Mouse (Mus musculus) frontal cortex, postnatal 25 days (tissue): ENCODE results near the gene C2cd4b.

ENCODE experiments used
- DNase-seq, 2 experiments: peaks; one replicate each; pipeline ENCODE4 v3.0.0; 2022; ENCODE audit warnings: low spot score in 2 of 2

The C2cd4b gene

DNA sequence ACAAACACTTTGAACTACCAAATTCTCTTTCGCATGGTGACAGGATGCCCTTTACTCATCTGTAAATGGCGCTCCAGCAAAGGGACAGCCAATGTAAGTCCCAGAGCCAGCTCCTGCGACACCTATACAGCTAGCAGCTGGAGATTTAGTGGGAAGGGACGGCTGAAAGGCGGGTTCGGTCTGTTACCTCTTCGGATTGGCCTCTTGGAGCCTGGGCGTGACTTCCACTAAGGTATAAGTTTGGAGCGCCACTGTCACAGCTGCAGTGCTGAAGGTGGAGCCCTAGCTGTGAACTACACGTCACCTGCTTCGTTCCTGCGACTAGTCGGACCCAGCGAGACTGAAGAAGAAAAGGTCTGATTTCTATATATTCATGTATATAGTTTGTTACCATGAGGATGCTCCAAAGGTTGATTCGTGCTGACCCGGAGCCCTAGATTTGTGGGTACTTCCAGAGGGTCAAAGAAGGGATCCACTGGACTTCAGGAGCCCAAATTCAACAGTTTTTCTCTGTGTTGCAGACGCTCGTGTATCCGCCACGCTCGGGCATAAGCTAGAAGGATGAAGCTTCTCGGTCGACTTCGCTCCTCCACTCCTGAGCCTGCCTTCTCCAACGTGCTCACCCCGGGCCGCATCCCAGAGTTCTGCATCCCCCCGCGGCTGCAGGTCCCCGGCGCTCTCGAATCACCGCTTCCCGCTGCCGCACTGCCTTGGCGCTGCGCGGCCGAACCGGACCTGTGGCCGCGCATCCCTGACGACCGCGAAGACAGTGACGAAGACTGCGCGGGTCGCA, at the start of gene C2cd4b:
Gene C2cd4b (plus strand): TSS at position 275 of the 793 bp plus-strand sequence.
- peak; percentile 43 to 56 for DNase-seq

DNA sequence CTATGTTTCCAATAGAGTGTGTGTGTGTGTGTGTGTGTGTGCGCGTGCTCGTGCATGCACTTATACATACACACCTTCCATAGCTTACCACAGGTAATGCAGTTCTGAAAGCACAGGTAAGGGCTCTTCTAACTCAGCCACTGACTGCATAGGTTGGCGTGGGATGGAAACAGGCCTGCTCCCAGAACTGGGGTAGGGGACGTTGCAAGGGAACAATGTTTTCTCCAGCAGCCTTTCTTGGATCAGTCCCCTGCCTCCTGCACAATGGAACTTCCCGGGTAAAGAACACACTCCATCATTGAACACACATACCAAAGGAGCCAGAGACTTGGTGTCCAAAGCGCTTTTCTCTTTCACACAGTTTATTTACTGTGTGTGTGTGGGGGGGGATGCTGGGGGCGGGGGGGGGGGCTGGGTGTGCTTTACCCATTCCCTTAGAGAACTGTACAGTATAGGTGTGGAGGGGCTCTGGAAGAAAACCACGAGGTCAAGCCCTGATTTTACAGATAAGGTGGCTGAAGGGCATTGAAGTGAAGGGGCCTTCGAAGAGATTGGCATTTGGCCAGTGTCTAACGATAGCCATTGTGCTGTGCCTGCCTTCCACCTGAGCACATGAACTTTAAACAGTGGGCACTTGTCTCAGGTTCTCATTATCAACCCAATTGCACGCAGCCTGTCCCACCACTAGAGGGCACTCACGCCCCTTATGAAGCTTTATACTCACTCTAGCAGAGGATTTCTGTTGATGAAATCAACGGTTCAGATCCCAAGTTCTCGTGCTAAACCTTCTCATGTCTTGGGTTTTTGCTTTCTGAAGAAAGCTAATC, 48.0 kb upstream of the C2cd4b start:
- peak; percentile 69 to 77 for DNase-seq

DNA sequence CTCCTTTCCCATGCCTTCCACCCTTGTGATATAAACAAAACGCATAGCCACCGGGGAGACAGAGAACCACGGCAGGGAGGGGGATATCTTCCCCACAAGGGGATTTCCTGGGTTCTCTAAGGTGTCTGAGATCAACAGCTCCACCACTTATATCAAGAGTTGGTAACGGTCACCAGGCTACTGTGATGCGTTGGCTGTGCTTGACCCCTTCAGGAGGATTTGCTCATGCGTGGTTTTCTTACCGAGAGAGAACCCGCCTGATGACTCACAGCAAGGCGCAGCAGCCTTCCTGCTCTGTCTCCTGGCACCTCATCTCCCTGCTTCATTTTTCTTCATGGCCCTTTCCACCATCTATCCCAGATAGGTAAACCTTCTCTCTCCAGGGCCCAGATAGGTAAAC, 47.1 kb upstream of the C2cd4b start:
- no peak for DNase-seq

DNA sequence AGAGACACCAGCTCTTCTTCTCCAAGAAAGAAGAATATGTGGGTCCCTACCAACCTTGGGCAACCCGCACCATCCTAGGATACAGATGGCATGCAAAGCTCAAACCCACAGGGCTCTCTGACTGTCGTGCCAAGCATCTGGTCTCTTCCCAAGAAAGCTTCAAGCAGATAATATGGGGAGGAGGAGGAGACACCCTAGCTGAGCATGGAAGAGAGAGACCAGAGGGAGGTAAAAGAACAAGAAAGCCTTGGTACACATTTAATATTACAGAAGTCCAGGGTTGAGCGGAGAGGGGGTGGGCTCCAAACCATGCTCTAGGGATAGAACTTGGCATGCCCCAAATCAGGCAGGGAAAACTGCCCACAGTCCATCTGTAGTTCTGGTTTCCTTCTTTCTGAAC, 42.2 kb upstream of the C2cd4b start:
- DNase-seq, result no peak

DNA sequence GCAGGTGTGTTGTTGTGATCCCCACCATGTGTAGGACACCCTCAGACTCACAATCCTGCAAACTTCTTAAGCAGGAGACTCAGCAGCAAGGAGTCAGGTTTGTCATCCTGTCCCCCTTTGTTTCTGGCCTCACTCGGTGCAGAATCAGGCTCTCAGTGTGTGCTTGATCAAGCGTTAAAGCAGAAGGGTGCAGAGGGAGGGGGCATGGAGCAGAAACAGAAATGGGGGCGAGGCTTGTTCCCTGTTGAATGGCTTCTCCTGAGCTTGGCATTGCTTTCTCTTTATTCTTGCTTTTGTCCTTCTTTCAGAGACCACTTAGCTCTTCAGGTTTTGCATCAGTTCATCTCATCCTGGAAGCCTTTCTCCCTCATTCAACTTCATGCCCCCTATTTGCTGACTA, 40.6 kb upstream of the C2cd4b start:
- no peak for DNase-seq

DNA sequence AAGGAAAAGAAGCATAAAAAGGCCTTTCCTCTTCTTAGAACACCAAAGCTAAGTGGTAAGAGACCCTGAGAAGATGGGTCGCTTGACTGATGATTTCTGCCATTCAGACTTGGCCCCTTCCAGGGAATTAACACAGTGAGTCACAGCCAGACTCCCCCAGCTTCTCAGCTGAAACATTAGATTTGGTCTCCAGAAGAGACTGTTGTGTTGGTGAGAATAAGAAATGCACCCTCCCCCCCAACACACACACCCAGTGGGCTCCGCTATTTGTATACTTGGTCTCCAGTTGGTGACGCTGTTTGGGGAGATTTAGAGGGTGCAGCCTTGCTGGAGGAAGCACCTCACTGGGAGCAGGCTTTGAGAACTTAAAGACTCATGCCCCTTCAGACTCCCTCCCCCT, 39.1 kb upstream of the C2cd4b start:
- DNase-seq, result no peak

DNA sequence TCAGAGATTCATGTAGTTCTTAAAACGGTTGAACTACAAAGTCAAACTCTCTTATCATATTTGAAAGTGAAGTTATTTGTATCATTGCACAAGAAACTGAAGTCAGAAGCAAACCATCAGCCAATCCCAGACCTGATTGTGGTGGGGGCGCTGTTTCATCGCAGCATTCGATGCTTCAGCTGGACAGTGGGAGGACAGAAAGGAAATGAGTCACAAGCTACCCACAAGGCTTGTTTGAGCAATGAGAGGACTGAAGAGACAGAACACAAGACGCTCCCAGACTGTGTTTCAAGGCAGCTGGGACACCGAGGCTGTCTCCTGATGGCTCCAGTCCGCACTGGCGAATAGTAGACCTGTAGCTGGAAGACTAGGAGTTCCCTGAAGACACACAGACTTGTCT, 36.9 kb upstream of the C2cd4b start:
- peak in 1 of 2 experiments; percentile 33 for DNase-seq

DNA sequence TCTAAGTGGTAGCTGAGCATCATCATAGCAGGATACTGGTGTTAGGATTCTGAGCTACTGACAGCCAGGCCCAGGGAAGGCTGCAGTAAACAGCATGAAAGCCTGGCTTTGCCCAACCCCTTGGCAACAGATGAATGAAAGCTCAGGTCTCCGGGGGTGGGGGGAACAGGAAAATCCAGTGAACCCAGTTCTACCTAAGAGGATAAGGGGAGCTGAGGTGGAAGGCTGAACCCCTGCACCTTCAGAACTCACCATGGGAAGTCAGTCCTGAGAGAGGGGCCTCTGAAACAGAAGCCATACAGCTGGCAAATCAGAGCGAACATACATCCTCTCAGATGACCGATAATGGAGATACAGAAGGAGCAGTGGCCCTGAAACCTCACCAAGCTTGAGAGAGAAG, 34.0 kb upstream of the C2cd4b start:
- no peak for DNase-seq

DNA sequence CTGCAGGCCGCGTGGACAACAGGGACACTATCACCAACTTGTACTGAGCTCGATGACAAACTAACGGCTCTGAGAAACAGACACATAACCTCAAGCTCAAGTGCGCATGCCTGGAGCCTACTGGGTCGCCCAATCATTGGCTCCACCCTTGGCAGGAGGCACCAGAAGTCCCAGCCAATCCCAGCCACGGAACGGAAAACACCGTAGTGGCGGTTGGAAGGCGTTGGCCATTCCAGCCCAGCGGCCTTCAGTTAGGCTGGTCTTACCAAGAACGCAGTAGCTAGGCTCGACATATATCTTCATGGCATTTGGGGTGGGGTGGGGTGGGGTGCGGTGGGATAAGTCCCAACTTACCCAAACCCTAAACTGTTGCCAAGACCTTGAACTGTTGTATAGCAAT, 25.5 kb upstream of the C2cd4b start:
- no peak for DNase-seq

DNA sequence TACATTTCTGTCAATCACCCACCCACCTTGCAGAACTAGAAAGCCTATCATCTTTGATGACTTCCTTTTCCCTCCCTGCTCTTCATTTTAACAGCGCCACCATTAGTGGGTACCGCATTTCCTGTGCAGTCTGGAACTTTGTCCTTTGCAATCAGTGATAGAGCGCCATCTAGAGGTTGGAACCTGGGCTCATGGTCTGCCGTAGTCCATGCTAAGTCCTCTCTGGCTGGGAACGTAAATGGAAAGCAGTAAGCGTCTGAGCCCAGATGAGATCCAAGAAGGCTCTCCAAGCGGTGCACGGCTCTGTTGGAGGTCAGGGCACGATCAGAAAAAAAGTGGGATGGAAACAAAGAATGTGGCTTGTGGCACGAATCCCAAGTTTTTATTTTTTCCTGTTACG, 23.8 kb upstream of the C2cd4b start:
- DNase-seq, result no peak

DNA sequence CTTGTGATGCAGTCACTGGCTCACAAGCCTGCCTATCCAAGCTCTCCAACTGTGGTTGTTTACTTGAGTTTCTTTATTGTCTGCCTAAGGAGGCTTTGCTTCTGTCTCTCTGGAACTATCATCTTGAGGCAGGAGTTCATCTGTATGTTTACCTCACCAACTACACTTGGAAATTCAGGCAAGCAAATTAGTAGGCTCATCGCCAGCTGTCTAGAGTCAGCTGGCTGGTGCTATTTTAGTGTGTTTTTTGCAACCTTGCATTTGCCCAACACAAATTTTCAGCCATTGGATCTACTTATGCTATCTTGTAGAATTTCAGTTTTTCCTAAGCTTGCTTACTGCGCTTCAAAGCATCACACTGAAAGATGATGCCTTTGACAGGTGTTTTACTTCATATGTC, 18.0 kb upstream of the C2cd4b start:
- no peak for DNase-seq

DNA sequence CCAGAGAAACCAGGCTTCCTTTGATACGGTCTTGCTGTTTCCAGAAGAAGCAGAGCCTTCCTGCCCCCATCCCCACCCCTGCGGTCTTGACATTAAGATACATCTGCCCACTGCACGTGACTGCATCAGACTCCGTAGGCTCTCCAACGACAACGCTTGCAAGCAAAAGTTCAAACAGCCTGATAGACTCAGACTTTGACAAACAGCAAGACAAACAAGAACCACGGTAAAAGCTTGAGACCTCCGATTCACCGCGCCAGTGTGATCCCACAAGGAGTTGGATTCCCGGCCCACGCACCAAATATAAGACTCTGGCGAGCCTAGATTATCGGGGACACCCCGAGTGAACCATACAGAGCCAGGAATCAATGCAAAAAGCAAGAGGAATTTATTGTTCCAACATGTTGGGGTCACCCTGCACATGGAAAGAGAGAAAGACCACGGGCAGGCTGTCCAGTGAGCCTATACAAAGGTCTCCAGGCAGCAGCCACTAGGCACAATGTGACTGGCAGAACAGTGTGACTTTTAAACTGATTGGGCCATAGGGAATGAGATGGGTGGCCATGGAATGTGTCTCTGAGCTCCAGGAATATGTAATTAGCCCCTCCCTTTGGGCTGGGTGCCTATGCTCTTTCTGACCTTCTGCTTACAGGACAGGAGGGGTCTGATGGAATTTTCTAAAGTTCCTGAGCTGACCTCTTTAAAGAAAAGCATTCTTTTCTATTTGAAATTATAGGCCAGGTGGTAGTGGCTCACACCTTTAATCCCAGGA, 5.6 kb upstream of the C2cd4b start:
- DNase-seq, result no peak

DNA sequence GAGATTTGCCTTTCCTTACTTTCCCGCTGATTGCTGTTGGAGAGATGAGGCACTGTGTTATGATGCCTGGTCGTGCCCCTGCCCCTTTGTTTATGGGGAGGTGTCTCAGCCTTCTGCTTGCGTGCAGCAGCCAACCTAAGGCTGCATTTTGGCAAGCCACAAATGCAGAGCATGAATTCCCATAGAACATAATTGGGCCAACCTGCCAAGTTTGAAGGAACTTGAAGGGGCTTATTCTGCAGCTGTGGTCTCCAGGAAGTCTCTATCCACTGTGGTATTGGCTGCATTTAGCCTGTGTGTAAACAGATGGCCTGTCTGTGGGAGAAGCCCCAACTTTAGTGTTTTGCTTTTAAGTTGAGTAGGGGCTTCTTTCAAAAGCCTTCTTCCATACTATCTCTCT, 4.5 kb upstream of the C2cd4b start:
- DNase-seq, result no peak

DNA sequence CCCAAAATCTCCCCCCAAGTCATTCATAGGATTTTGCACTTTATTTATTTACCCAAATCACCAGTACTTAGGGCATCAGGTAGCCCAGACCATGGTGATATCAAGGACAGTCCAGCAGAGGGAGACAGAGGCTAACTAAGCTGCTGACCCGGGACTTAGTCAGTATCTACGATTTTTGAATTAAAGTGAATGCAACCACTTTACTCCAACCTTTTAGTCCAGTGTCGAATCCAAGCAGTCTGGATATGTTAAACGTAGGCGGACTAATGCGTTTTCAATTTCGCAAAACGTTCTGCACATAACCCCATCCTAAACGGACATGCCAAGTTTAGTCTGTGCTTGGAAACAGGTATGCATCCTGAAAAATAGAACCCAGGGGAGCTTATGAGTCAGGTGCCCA, 551 bp upstream of the C2cd4b start:
- DNase-seq, result peak; percentile 21 to 36

DNA sequence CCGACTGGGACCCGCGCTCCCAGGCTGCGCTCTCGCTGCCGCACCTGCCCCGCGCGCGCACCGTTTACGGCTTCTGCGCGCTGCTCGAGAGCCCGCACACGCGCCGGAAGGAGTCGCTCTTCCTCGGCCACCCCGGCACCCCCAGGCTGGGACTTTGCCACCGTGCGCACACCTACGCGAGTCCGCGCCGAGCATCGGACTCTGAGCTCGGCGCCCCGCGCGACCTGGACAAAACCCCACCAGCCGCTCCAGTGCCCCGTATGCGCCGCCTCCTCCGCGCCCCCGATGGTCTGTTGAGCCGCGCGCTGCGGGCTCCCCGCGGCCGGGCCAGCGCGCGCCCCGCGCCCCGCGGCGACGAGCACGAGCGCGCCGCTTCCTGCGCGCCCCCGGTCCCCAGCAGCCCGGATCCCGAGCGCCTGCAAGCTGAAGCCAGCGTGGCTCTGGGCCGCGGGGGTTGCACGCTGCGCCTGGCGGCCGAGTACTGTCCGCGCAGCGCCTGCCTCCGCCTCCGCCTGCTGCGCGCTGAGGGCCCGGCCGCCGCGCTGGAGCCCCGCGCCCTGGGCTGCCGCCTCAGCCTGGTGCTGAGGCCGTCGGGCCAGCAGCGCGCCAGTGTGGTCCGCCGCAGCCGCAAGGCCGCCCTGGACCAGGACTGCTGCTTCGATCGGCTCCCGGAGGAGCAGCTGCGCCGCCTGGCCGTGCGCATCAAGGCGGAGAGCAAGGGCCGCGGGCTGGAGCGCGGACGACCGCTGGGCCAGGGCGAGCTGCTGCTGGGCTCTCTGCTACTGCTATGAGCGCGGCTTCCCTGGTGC, 923 bp downstream of the C2cd4b start:
- peak; percentile 42 to 44 for DNase-seq

DNA sequence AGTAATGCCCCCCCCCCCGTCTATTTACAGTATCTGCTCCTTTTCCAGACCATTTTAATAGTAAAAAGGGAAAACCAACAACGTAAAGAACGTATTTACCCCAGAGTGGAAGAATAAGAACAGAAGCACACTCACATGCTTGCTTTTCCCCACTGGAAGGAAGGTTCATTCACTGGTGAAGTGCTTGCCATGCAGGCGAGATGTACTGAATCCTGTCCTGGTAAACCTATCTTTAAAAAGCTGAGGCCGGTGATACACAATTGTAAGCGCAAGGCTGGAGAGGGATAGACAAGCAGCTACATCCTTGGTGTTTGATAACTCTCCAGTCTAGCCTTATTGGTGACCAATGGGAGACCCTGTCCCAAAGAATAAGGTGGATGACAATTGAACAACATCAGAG, 1.8 kb downstream of the C2cd4b start:
- no peak for DNase-seq

DNA sequence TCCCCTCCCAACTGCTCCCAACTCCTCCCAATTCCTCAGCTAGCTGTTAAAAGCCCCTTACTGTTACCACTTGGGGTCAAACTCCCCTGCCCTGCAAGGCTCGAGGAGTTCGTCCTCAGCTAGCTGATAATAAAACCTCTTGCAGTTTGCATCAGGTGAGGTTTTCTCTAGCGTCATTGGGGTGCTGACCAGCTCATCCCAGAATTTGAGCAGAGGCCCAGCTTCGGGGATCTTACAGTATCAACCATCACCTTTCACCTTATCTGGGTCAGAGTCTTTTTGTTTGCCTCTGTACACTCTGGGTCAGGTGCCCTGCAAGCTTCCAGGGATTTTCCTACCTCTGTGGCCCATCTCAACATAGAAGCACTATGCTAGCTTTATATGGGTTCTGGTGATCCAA, 4.1 kb downstream of the C2cd4b start:
- DNase-seq, result no peak

DNA sequence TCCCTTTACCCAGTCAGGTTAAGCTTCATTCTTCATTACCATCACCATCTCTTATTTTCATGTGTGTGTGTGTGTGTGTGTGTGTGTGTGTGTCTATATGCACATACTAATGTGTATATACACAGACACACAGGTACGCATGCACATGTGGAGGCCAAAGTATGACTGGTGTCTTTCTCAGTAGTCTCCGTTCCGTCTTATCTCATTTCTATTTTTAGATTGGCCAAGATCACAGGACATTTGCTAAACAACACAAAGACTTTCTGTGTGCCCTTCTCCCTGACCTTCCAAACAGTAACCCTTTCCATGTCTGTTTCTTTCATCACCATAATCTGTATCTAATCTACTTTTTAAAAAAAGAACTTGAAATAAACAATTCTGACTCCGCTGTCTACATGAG, 7.2 kb downstream of the C2cd4b start:
- DNase-seq, result no peak

DNA sequence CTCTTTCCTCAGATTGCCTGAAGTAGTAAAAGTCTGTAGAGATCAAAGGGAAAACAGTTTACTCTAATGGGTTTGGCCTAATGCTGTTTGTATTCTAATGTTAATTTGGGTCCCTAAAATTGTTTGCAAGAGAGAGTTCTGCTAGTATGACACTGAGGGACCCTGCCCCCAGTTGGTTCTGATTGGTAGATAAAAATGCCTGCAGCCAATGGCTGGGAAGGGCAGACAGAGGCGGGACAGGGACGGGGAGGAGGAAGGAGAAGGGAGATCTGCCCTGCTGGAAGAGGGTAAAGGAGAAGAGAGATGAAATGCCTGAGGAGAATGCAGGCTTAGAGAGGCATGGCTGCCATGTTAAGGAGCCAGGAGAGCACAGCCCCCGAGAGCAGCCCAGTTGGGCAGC, 7.7 kb downstream of the C2cd4b start:
- DNase-seq, result no peak

DNA sequence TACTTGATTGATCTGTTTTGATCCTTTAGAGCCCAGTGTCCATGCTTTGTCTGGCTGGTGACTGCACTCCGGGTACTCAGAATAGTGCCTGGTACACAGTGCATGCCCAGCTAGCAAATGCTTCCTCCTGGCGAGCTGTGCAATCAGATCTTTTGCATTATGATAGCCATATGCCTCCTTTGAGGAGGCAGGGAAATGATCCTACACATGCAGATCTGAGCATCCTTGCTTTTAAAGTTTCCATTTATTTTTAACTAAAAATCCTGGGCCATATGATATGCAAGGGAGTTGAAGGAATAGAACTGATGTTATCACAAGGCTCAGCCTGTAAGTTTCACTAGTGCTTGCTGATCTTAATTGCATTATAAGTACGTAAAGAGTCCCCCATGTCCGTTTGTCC, 9.6 kb downstream of the C2cd4b start:
- no peak for DNase-seq

DNA sequence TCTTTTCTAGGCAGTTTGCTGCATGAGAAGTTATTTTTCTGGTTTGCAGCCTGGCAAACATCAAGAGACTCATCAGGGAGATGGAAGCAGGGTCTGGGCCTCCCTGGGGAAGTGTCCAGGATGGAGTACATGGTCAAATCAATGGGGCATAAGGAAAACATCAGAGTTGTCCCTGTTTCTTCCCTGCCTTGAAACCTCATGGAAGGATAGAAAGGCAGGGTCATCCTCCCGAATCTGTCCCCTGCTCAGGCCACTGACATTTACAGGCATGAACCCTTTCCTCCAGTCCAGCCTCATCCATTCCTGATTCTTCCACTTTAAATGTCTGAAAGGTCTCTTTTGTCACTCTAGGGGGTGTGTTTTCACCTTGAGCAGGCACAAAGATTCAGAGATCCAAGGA, 10.2 kb downstream of the C2cd4b start:
- no peak for DNase-seq

DNA sequence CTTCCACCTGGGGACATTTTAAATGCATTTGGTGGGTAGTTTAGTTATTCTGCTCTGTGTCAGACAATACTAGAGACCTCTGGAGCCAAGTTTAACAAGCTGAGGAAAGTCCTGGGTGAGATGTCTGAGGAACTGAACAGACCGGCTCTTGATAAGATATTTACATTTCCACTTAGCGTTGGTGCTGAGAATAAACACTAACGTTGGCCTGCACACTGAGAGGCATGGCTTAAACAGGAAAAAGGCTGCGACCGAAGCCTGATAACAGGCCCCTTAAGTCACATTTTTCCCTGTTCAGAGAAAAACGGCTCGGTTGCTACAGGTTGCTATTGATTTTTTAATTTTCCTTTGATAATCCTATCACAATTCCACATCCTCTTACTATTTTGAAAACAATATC, 12.1 kb downstream of the C2cd4b start:
- DNase-seq, result no peak
